Mouse (Mus musculus): ENCODE results near the gene Nrgn. TPM values are rescaled to one million over a fixed set of nuclear protein-coding genes. Genes with fewer than 3 reads are reported as not detected.

Nrgn gene
- polyA plus RNA-seq, 1 experiment = not detected

GRCm38 (mm10) chr9:37543869-37544440, 8.7 kb downstream of the Nrgn start:
- TF ChIP-seq CTCF (IDR thresholded peaks at IDR 0.05; ENCODE audit: borderline replicate concordance, insufficient read depth, low read length) (no peak), POLR2A (IDR thresholded peaks at IDR 0.05; ENCODE audit: low read depth, low read length) (no peak)
- H3K27ac ChIP-seq (ENCODE audit: insufficient read depth, low read length) = no peak overlapping the region
- H3K4me1 ChIP-seq (ENCODE audit: control insufficient read depth, insufficient read depth, low read length) = no peaks in the 10 kb centered on the region
- H3K4me3 ChIP-seq (ENCODE audit: insufficient read depth, low read length) = 0 out of 2 replicates have a peak overlapping the region, but pooled peaks have one; percentile 25

GRCm38 (mm10) chr9:37541851-37542642, 10.7 kb downstream of the Nrgn start:
- no peaks in the 10 kb centered on the region for H3K4me1 ChIP-seq (ENCODE audit: control insufficient read depth, insufficient read depth, low read length)
- no peak overlapping the region for H3K27ac ChIP-seq (ENCODE audit: insufficient read depth, low read length)
- H3K4me3 ChIP-seq (ENCODE audit: insufficient read depth, low read length) = no peak overlapping the region
- TF ChIP-seq CTCF (IDR thresholded peaks at IDR 0.05; ENCODE audit: borderline replicate concordance, insufficient read depth, low read length) (no peak), POLR2A (IDR thresholded peaks at IDR 0.05; ENCODE audit: low read depth, low read length) (no peak)

GRCm38 (mm10) chr9:37540701-37541575, 11.8 kb downstream of the Nrgn start:
- Histone ChIP-seq H3K4me3 (ENCODE audit: insufficient read depth, low read length) (no peak overlapping the region), H3K27ac (ENCODE audit: insufficient read depth, low read length) (no peak overlapping the region), H3K4me1 (ENCODE audit: control insufficient read depth, insufficient read depth, low read length) (no peaks in the 10 kb centered on the region)
- TF ChIP-seq POLR2A (IDR thresholded peaks at IDR 0.05; ENCODE audit: low read depth, low read length) = no peak
- TF ChIP-seq CTCF (IDR thresholded peaks at IDR 0.05; ENCODE audit: borderline replicate concordance, insufficient read depth, low read length) = no peak

GRCm38 (mm10) chr9:37540226-37540625, 12.5 kb downstream of the Nrgn start:
- Histone ChIP-seq H3K4me3 (ENCODE audit: insufficient read depth, low read length) (no peak overlapping the region), H3K4me1 (ENCODE audit: control insufficient read depth, insufficient read depth, low read length) (no peaks in the 10 kb centered on the region), H3K27ac (ENCODE audit: insufficient read depth, low read length) (no peak overlapping the region)
- TF ChIP-seq POLR2A (IDR thresholded peaks at IDR 0.05; ENCODE audit: low read depth, low read length) (no peak), CTCF (IDR thresholded peaks at IDR 0.05; ENCODE audit: borderline replicate concordance, insufficient read depth, low read length) (no peak)

- H3K4me1 ChIP-seq (ENCODE audit: control insufficient read depth, insufficient read depth, low read length) = no peaks in the 10 kb centered on the region
- H3K4me3 ChIP-seq (ENCODE audit: insufficient read depth, low read length) = no peak within 1 kb of the TSS
- TF ChIP-seq CTCF (IDR thresholded peaks at IDR 0.05; ENCODE audit: borderline replicate concordance, insufficient read depth, low read length) (no peak), POLR2A (IDR thresholded peaks at IDR 0.05; ENCODE audit: low read depth, low read length) (no peak)
- H3K27ac ChIP-seq (ENCODE audit: insufficient read depth, low read length) = no peak within 1 kb of the TSS
Measured at GRCm38 (mm10) chr9:37539170-37540025, 13.3 kb downstream of the Nrgn start, which contains the start of gene Vsig2. Gene Vsig2 (plus strand): TSS chr9:37539255.

GRCm38 (mm10) chr9:37537658-37538250, 14.9 kb downstream of the Nrgn start:
- no peaks in the 10 kb centered on the region for H3K4me1 ChIP-seq (ENCODE audit: control insufficient read depth, insufficient read depth, low read length)
- TF ChIP-seq CTCF (IDR thresholded peaks at IDR 0.05; ENCODE audit: borderline replicate concordance, insufficient read depth, low read length) = no peak
- no peak for TF ChIP-seq POLR2A (IDR thresholded peaks at IDR 0.05; ENCODE audit: low read depth, low read length)
- H3K4me3 ChIP-seq (ENCODE audit: insufficient read depth, low read length) = no peak overlapping the region
- no peak overlapping the region for H3K27ac ChIP-seq (ENCODE audit: insufficient read depth, low read length)

- Histone ChIP-seq H3K27ac (ENCODE audit: insufficient read depth, low read length) (no peak overlapping the region), H3K4me3 (ENCODE audit: insufficient read depth, low read length) (no peak overlapping the region), H3K4me1 (ENCODE audit: control insufficient read depth, insufficient read depth, low read length) (no peaks in the 10 kb centered on the region)
- TF ChIP-seq POLR2A (IDR thresholded peaks at IDR 0.05; ENCODE audit: low read depth, low read length) = no peak
- no peak for TF ChIP-seq CTCF (IDR thresholded peaks at IDR 0.05; ENCODE audit: borderline replicate concordance, insufficient read depth, low read length)
Measured at GRCm38 (mm10) chr9:37536851-37537250, 15.9 kb downstream of the Nrgn start.

- no peak for TF ChIP-seq POLR2A (IDR thresholded peaks at IDR 0.05; ENCODE audit: low read depth, low read length)
- Histone ChIP-seq H3K4me1 (ENCODE audit: control insufficient read depth, insufficient read depth, low read length) (0 out of 2 replicates have a peak, but pooled peaks cover 3% of the 10 kb centered on the region), H3K4me3 (ENCODE audit: insufficient read depth, low read length) (no peak overlapping the region), H3K27ac (ENCODE audit: insufficient read depth, low read length) (no peak overlapping the region)
Measured at GRCm38 (mm10) chr9:37530888-37531705, 21.6 kb downstream of the Nrgn start.

Measured in embryonic fibroblast, embryonic 13.5 days (primary cell).